Mouse (Mus musculus): ENCODE measurements around the gene Tbc1d24.
A peak's percentile ranks its signal among the peaks of the same experiment; 100 is the strongest.
"Not testable (repeated sequence)": the region's sequence is repeated elsewhere in the genome, so short reads cannot be mapped to it uniquely, and the experiment has no call there.

Tbc1d24 gene

DNA sequence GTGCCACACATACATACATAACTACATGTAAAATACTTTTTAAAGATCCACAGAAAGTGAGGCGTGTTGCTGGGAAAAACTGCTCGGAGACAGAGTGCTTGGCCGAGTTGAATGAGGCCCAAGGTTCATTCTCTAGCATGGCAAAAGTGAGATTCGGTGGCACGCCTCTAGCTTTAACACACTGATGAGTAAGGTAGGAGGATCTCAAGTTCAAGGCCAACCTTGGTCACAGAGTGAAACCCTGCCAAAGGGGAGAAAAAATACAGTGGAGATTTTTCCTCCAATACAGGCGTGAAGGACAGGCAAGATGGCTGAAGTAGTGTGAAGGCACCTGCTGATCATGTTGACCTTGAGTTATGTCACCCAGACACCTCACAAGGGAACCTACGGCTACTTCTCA, 55.9 kb downstream of the Tbc1d24 start:
- DNase-seq (ENCODE audit: low read depth, low spot score) = no peak

DNA sequence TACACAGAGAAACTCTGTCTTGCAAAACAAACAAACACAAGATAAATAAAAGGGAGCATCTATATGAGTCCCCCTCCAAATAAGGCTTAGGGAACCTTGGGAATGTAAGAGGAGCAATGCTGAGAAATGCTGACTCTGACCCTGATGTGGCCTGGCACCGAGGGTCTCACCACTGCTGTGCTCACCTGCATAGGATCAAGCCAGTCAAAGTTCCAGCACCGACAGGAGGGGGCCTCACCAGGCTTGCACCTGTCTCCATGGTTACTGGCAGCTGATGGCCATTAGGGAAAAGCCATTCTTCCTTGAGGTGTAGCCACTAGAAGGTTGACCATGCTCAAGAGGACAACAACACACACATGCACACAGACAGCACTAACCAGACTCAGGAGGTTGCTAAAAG, 62.5 kb downstream of the Tbc1d24 start:
- no peak for DNase-seq (ENCODE audit: low read depth, low spot score)

- peak; percentile 98 for DNase-seq (ENCODE audit: low read depth, low spot score)
Measured at GRCm38 (mm10) chr17:24141425-24141920, 63.9 kb downstream of the Tbc1d24 start.

- DNase-seq (ENCODE audit: low read depth, low spot score) = peak; percentile 57
Measured at GRCm38 (mm10) chr17:24140845-24141424, 64.4 kb downstream of the Tbc1d24 start.

DNA sequence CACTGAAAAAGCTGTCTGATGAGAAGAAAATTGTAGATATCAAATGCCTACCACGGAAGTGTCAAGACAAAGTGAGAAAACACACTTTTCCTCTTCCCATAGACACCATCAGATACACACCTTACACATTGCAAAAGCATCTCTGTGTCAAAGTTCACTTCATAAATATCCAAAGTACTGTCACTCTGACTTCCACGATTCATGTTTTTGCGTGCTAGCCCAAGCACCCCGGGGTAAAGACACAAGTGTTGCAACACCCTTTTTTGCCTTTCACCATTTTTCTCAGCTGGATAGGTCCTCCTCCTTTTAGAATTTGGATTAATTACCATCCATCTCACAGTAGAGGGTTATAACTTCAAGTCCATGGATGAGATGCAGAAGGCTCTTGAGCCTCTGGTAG, 65.4 kb downstream of the Tbc1d24 start:
- DNase-seq (ENCODE audit: low read depth, low spot score) = no peak

GRCm38 (mm10) chr17:24139256-24139655, 66.1 kb downstream of the Tbc1d24 start:
- DNase-seq (ENCODE audit: low read depth, low spot score) = peak; percentile 61

DNA sequence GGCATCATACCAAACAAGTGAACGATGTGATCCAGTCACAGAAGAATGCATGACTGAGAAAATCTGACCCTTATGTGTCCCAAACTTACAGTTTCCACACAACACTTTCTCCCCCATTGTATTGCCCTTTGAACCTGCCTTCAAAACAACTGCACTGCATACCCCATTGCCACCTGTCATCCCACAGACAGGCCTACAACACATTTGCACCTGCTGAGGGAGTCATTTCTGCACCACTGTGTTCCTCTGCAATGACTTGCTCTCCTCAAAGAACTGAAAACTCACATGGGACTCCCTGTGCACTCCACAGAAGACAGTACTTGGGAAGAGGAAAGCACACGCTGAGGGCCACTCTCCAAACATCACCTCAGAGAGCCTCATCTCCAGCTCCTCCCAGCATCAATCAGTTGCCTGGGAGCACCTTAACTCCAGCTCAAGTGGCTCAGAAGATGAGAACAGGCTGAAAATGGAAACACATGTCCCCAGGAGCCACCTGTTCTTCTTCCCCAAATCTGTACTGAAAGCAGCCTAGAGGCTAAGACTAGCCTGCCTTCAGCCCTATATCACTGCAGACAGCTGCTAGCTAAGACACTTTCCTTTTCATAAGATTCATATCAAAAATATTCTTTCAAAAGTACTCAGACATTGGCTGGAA, 68.0 kb downstream of the Tbc1d24 start:
- DNase-seq (ENCODE audit: low read depth, low spot score) = peak; percentile 92

DNA sequence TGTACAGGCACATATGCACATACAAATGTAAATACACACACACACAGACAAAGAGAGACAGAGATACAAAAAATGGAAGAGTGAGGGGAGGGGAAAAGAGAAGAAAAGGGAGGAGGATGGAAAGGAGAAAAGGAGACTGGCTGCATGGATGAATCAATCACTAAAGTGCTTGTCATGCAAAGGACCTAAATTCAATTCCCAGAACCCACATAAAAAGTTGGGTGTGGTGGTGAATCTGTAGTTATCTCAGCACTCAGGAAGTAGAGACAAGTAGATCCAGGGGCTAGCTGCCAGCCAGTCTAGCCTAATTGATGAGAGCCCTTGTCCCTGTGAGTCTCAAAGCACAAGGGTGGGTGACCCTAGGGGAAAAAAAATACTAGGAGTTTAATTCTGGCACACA, 71.3 kb downstream of the Tbc1d24 start:
- DNase-seq (ENCODE audit: low read depth, low spot score) = no peak

DNA sequence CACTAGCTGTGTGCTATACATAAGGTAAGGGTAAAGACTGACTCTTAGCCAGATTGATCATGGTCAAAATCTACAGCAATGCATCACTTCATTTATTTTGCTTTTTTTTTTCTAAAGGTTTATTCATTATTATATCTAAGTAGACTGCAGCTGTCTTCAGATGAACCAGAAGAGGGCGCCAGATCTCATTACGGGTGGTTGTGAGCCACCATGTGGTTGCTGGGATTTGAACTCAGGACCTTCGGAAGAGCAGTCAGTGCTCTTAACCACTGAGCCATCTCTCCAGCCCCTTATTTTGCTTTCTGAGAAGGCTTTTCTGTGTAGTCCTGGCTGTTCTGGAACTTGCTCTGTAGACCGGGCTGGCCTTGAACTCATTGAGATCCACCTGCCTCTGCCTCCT, 72.4 kb downstream of the Tbc1d24 start:
- not testable (repeated sequence) for DNase-seq (ENCODE audit: low read depth, low spot score)

GRCm38 (mm10) chr17:24131570-24131969, 73.8 kb downstream of the Tbc1d24 start:
- peak; percentile 75 for DNase-seq (ENCODE audit: low read depth, low spot score)

DNA sequence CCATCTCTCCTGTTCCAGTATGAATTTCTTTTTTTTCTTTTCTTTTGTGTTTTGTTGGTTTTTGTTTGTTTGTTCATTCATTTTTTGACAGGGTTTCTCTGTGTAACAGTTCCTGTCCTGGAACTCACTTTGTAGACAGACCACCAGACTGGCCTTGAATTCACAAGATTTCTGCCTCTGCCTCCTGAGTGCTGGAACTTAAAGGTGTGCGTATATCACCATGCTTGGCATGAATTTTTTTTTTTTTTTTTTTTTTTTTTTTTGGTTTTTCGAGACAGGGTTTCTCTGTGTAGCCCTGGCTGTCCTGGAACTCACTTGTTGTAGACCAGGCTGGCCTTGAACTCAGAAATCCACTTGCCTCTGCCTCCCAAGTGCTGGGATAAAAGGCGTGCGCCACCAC, 76.1 kb downstream of the Tbc1d24 start:
- not testable (repeated sequence) for DNase-seq (ENCODE audit: low read depth, low spot score)

- no peak for DNase-seq (ENCODE audit: low read depth, low spot score)
Measured at GRCm38 (mm10) chr17:24127592-24127991, 77.8 kb downstream of the Tbc1d24 start.

- DNase-seq (ENCODE audit: low read depth, low spot score) = peak; percentile 38
Measured at GRCm38 (mm10) chr17:24126801-24127200, 78.6 kb downstream of the Tbc1d24 start.
